Mouse (Mus musculus) right cerebral cortex, postnatal 10 days (tissue): ENCODE data around the gene A430033K04Rik.

Source experiments
- DNase-seq, 2 experiments: peaks; one replicate each; pipeline ENCODE4 v3.0.0; 2021; ENCODE audit warnings: low spot score in 2 of 2

The A430033K04Rik gene

DNA sequence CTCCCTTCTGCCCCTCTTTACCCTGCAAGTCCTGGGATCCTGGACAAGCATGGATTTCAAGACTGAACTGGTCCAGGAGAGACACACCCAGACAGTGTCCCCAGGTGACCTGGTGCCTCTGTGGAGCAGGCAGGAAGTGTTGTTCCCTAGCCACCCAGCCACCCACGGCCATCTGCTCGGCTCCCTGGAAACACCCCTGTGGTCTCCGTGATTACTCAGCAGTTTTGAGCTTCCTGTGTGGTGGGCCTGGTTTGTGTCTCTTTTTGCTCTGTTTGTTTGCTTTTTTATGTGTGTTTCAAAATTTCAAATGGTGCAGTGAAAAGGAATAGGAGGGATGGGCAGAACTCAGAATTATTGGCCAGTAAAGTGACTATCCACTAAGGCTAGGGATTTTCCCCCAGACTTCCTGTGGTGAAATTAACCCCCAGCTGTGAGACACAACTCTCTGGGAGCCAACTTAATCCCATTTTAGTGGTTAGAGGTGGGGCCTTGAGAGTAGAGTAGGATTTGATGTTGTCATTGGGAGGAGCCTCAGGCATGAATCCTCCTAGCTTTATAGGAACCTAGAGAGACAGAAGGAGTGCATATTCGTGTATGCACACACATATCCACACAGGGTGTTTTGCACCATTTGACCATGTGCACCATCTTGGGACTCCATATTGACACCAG is 72.0 kb downstream of the A430033K04Rik start:
- DNase-seq = peak; percentile 34 to 57

DNA sequence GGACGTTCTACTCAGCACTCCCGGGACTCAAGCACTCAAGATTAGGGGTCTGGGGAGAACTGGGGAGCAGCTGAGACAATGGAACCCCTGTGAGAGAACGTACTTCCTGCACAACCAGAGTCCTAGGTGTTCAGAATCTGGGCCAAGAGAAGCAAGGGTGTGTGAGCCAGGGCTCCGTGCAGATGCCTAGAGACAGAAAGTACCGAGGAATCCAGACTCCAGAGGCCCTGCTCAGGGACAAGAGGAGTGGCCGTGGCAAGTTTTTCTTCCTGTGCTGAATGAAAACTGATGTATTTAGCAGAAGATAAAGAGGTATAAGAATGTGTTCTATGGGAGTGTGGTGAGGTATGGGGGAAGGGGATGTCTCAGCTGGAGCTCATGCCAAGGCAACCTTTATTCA is 74.8 kb downstream of the A430033K04Rik start:
- DNase-seq = no peak
